Mouse (Mus musculus) intestine, embryonic 16.5 days (tissue): ENCODE measurements around the gene Eftud2. TPM values are rescaled to one million over a fixed set of nuclear protein-coding genes. Genes with fewer than 3 reads are reported as not detected.
A peak's percentile ranks its signal among the peaks of the same experiment; 100 is the strongest.

Experiments
- ATAC-seq: fragments of 200-750 bp; cut with Nextera tagmentation; 2 replicates; pipeline ENCODE4 v1.8.0; 2017; ENCODE audit warnings: moderate TSS enrichment, moderate library complexity
- H3K27ac ChIP-seq: fragments of 300-500 bp; sonication (generic); 2 replicates; pipeline ENCODE4 v1.5.1; 2014; ENCODE audit warnings: mild to moderate bottlenecking, low read length
- H3K27me3 ChIP-seq: fragments of 300-500 bp; sonication (generic); replicated peaks from 2 replicates; pipeline ENCODE4 v1.6.1; 2014; ENCODE audit warnings: low read length, control low read depth, mixed read lengths; ENCODE audit not compliant: control insufficient read depth, insufficient read depth
- H3K36me3 ChIP-seq: fragments of 300-500 bp; sonication (generic); 2 replicates; pipeline ENCODE4 v1.6.1; 2014; ENCODE audit warnings: low read length, control low read depth; ENCODE audit not compliant: control insufficient read depth, insufficient read depth
- H3K4me1 ChIP-seq: fragments of 300-500 bp; sonication (generic); 2 replicates; pipeline ENCODE4 v1.6.1; 2014; ENCODE audit warnings: low read length, control low read depth, mixed read lengths; ENCODE audit not compliant: control insufficient read depth, insufficient read depth
- H3K4me2 ChIP-seq: fragments of 300-500 bp; sonication (generic); 2 replicates; pipeline ENCODE4 v1.6.1; 2014; ENCODE audit warnings: low read depth, low read length, control low read depth
- H3K4me3 ChIP-seq: fragments of 300-500 bp; sonication (generic); 2 replicates; pipeline ENCODE4 v1.5.1; 2014; ENCODE audit warnings: mild to moderate bottlenecking, low read length
- H3K9ac ChIP-seq: fragments of 300-500 bp; sonication (generic); 2 replicates; pipeline ENCODE4 v1.6.1; 2014; ENCODE audit warnings: low read depth, low read length
- H3K9me3 ChIP-seq: fragments of 300-500 bp; sonication (generic); 2 replicates; pipeline ENCODE4 v1.6.1; 2016; ENCODE audit warnings: low read length, control low read depth; ENCODE audit not compliant: control insufficient read depth
- WGBS: fragments of 180-500 bp; shearing (Covaris S2); extraction: QIAGEN DNeasy Blood & Tissue Kit; methylation state at CpG from one replicate; pipeline ENCODE4 v1.1.7; 2014; 5-methylcytosine and 5-hydroxymethylcytosine counted together
- polyA plus RNA-seq: library from polyadenylated mRNA; unstranded; fragments of >200 nt; fragmentation: Nextera tagmentation; extraction: Ambion mirVana; gene quantifications from 2 replicates; pipeline ENCODE4 v1.2.1, GENCODE M21; 2015

Eftud2 gene
- 123 and 140 TPM in 2 replicates for polyA plus RNA-seq

GRCm38 (mm10) chr11:102880585-102881313 lies at the start of gene Eftud2, which contains the start of gene Ccdc103:
Eftud2 (minus strand) TSS chr11:102880985.
Ccdc103 (plus strand) TSS chr11:102881204.
- Histone ChIP-seq H3K27ac (peak within 1 kb of the TSS; percentile 67), H3K4me3 (peak within 1 kb of the TSS; percentile 87), H3K36me3 (no peaks in the 10 kb centered on the region), H3K4me1 (peaks cover 14% of the 10 kb centered on the region), H3K4me2 (peak within 1 kb of the TSS; percentile 85), H3K9ac (peak within 1 kb of the TSS; percentile 86), H3K9me3 (no peaks in the 10 kb centered on the region), H3K27me3 (no peaks in the 10 kb centered on the region; the same call in 1 of the 2 replicates)
- ATAC-seq = peak; percentile 93
- under 1% methylated on average over 62 of the region's 62 CpGs for WGBS

GRCm38 (mm10) chr11:102925351-102925717 lies 44.5 kb upstream of the Eftud2 start:
- peak overlapping the region; percentile 77 for H3K4me2 ChIP-seq
- under 1% methylated on average over 10 of the region's 10 CpGs for WGBS
- H3K4me3 ChIP-seq = peak overlapping the region; percentile 66
- H3K4me1 ChIP-seq = peaks cover 6% of the 10 kb centered on the region; the same call in 1 of the 2 replicates
- H3K27me3 ChIP-seq = no peaks in the 10 kb centered on the region
- H3K9ac ChIP-seq = peak overlapping the region; percentile 67
- H3K27ac ChIP-seq = peak overlapping the region; percentile 84
- no peaks in the 10 kb centered on the region for H3K9me3 ChIP-seq
- H3K36me3 ChIP-seq = no peaks in the 10 kb centered on the region
- ATAC-seq = peak; percentile 52; the same call in 1 of the 2 replicates

- Histone ChIP-seq H3K4me3 (peak within 1 kb of the TSS; percentile 66), H3K4me1 (peaks cover 6% of the 10 kb centered on the region; the same call in 1 of the 2 replicates), H3K36me3 (no peaks in the 10 kb centered on the region), H3K27ac (peak within 1 kb of the TSS; percentile 84), H3K27me3 (no peaks in the 10 kb centered on the region), H3K9me3 (no peaks in the 10 kb centered on the region), H3K4me2 (peak within 1 kb of the TSS; percentile 77), H3K9ac (peak within 1 kb of the TSS; percentile 79)
- under 1% methylated on average over 62 of the region's 62 CpGs for WGBS
- peak; percentile 97 for ATAC-seq
These were observed 44.0 kb upstream of the Eftud2 start, which contains the start of gene Kif18b for GRCm38 (mm10) chr11:102924557-102925350. Kif18b (minus strand) TSS chr11:102925124.

- WGBS = 78% methylated on average over 6 of the region's 6 CpGs
- no peak overlapping the region for H3K4me2 ChIP-seq
These were observed 40.7 kb upstream of the Eftud2 start for GRCm38 (mm10) chr11:102921491-102921890.

GRCm38 (mm10) chr11:102918077-102918476 lies 37.3 kb upstream of the Eftud2 start:
- no peak for ATAC-seq
- H3K27me3 ChIP-seq = no peaks in the 10 kb centered on the region

More at GRCm38 (mm10) chr11:102921491-102921890, 40.7 kb upstream of the Eftud2 start:
- no peaks in the 10 kb centered on the region for H3K9me3 ChIP-seq
- H3K36me3 ChIP-seq = no peaks in the 10 kb centered on the region
- no peak overlapping the region for H3K27ac ChIP-seq
- H3K4me1 ChIP-seq = peaks cover 6% of the 10 kb centered on the region; the same call in 1 of the 2 replicates
- H3K9ac ChIP-seq = peak overlapping the region; percentile 17; the same call in 1 of the 2 replicates
- H3K27me3 ChIP-seq = no peaks in the 10 kb centered on the region
- no peak for ATAC-seq
- H3K4me3 ChIP-seq = no peak overlapping the region

GRCm38 (mm10) chr11:102915380-102915779 lies 34.6 kb upstream of the Eftud2 start:
- Histone ChIP-seq H3K4me3 (no peak overlapping the region), H3K27me3 (no peaks in the 10 kb centered on the region), H3K4me2 (no peak overlapping the region), H3K4me1 (no peaks in the 10 kb centered on the region), H3K27ac (no peak overlapping the region), H3K9ac (no peak overlapping the region), H3K36me3 (peaks cover 23% of the 10 kb centered on the region), H3K9me3 (no peaks in the 10 kb centered on the region)
- WGBS = 90% methylated on average over 9 of the region's 9 CpGs
- ATAC-seq = no peak

More at GRCm38 (mm10) chr11:102918077-102918476, 37.3 kb upstream of the Eftud2 start:
- H3K9me3 ChIP-seq = no peaks in the 10 kb centered on the region
- peaks cover 21% of the 10 kb centered on the region for H3K36me3 ChIP-seq
- 83% methylated on average over 4 of the region's 4 CpGs for WGBS
- H3K4me3 ChIP-seq = no peak overlapping the region
- H3K9ac ChIP-seq = no peak overlapping the region
- no peak overlapping the region for H3K27ac ChIP-seq
- H3K4me1 ChIP-seq = peaks cover 6% of the 10 kb centered on the region; the same call in 1 of the 2 replicates
- no peak overlapping the region for H3K4me2 ChIP-seq

- H3K27ac ChIP-seq = no peak overlapping the region
- peaks cover 34% of the 10 kb centered on the region for H3K36me3 ChIP-seq
- no peak overlapping the region for H3K9ac ChIP-seq
- no peak for ATAC-seq
- no peaks in the 10 kb centered on the region for H3K4me1 ChIP-seq
- no peak overlapping the region for H3K4me3 ChIP-seq
- 69% methylated on average over 7 of the region's 7 CpGs for WGBS
- no peak overlapping the region for H3K4me2 ChIP-seq
- no peaks in the 10 kb centered on the region for H3K9me3 ChIP-seq
- H3K27me3 ChIP-seq = no peaks in the 10 kb centered on the region
These were observed 30.6 kb upstream of the Eftud2 start for GRCm38 (mm10) chr11:102911376-102911775.

- Histone ChIP-seq H3K9me3 (no peaks in the 10 kb centered on the region), H3K4me1 (no peaks in the 10 kb centered on the region), H3K9ac (no peak overlapping the region), H3K4me2 (no peak overlapping the region), H3K4me3 (no peak overlapping the region), H3K27me3 (no peaks in the 10 kb centered on the region), H3K27ac (no peak overlapping the region), H3K36me3 (peaks cover 7% of the 10 kb centered on the region; the same call in 1 of the 2 replicates)
- 69% methylated on average over 7 of the region's 7 CpGs for WGBS
- ATAC-seq = no peak
These were observed 22.9 kb upstream of the Eftud2 start for GRCm38 (mm10) chr11:102903654-102904053.

- no peaks in the 10 kb centered on the region for H3K27me3 ChIP-seq
- no peaks in the 10 kb centered on the region for H3K4me1 ChIP-seq
- ATAC-seq = no peak
- H3K9ac ChIP-seq = no peak overlapping the region
- H3K4me3 ChIP-seq = no peak overlapping the region
- 86% methylated on average over 5 of the region's 5 CpGs for WGBS
- no peak overlapping the region for H3K27ac ChIP-seq
- peaks cover 4% of the 10 kb centered on the region; the same call in 1 of the 2 replicates for H3K36me3 ChIP-seq
- H3K4me2 ChIP-seq = no peak overlapping the region
- H3K9me3 ChIP-seq = no peaks in the 10 kb centered on the region
These were observed 21.3 kb upstream of the Eftud2 start for GRCm38 (mm10) chr11:102902107-102902506.
